Mouse (Mus musculus): Measurements from ENCODE around the gene Gm38392. TPM values are rescaled to one million over a fixed set of nuclear protein-coding genes. Genes with fewer than 3 reads are reported as not detected.

Gm38392 gene
- polyA plus RNA-seq, 1 experiment from 2014 or later, result 0.33 TPM

- Histone ChIP-seq H3K9me3 (ENCODE audit: control insufficient read depth, low read depth, low read length) (no peaks in the 10 kb centered on the region), H3K9ac (replicated peaks; ENCODE audit: low read depth, low read length) (no peak overlapping the region), H3K4me3 (ENCODE audit: low read depth, low read length) (no peak overlapping the region), H3K27me3 (ENCODE audit: control insufficient read depth, insufficient read depth, low read length) (peaks cover 81% of the 10 kb centered on the region), H3K36me3 (ENCODE audit: control insufficient read depth, insufficient read depth, low read length) (no peaks in the 10 kb centered on the region), H3K4me2 (replicated peaks; ENCODE audit: low read depth, low read length) (no peak overlapping the region), H3K4me1 (ENCODE audit: control insufficient read depth, insufficient read depth, low read length) (no peaks in the 10 kb centered on the region), H3K27ac (ENCODE audit: low read length) (no peak overlapping the region)
- WGBS, result 1% methylated on average over 14 of the region's 14 CpGs
- no peak for ATAC-seq (ENCODE audit: insufficient number of reproducible peaks, insufficient read depth, low FRiP score, low read depth)
These were observed 80.1 kb downstream of the Gm38392 start for GRCm38 (mm10) chr3:88206901-88207371.

GRCm38 (mm10) chr3:88206500-88206899, 80.5 kb downstream of the Gm38392 start:
- Histone ChIP-seq H3K4me1 (ENCODE audit: control insufficient read depth, insufficient read depth, low read length) (no peaks in the 10 kb centered on the region), H3K9me3 (ENCODE audit: control insufficient read depth, low read depth, low read length) (no peaks in the 10 kb centered on the region), H3K4me2 (replicated peaks; ENCODE audit: low read depth, low read length) (no peak overlapping the region), H3K9ac (replicated peaks; ENCODE audit: low read depth, low read length) (no peak overlapping the region), H3K36me3 (ENCODE audit: control insufficient read depth, insufficient read depth, low read length) (no peaks in the 10 kb centered on the region), H3K4me3 (ENCODE audit: low read depth, low read length) (no peak overlapping the region), H3K27ac (ENCODE audit: low read length) (no peak overlapping the region), H3K27me3 (ENCODE audit: control insufficient read depth, insufficient read depth, low read length) (peaks cover 81% of the 10 kb centered on the region)
- no peak for ATAC-seq (ENCODE audit: insufficient number of reproducible peaks, insufficient read depth, low FRiP score, low read depth)
- 0% methylated on average over 3 of the region's 3 CpGs for WGBS

- H3K9ac ChIP-seq (replicated peaks; ENCODE audit: low read depth, low read length), result no peak overlapping the region
- no peak overlapping the region for H3K27ac ChIP-seq (ENCODE audit: low read length)
- no peak overlapping the region for H3K4me3 ChIP-seq (ENCODE audit: low read depth, low read length)
- peaks cover 88% of the 10 kb centered on the region for H3K27me3 ChIP-seq (ENCODE audit: control insufficient read depth, insufficient read depth, low read length)
- 3% methylated on average over 8 of the region's 8 CpGs for WGBS
- no peaks in the 10 kb centered on the region for H3K9me3 ChIP-seq (ENCODE audit: control insufficient read depth, low read depth, low read length)
- peaks cover 2% of the 10 kb centered on the region; the same call in 1 of the 2 replicates for H3K4me1 ChIP-seq (ENCODE audit: control insufficient read depth, insufficient read depth, low read length)
- no peaks in the 10 kb centered on the region for H3K36me3 ChIP-seq (ENCODE audit: control insufficient read depth, insufficient read depth, low read length)
- no peak for ATAC-seq (ENCODE audit: insufficient number of reproducible peaks, insufficient read depth, low FRiP score, low read depth)
- H3K4me2 ChIP-seq (replicated peaks; ENCODE audit: low read depth, low read length), result no peak overlapping the region
These were observed 81.2 kb downstream of the Gm38392 start for GRCm38 (mm10) chr3:88205563-88206491.

- Histone ChIP-seq H3K9me3 (ENCODE audit: control insufficient read depth, low read depth, low read length) (no peaks in the 10 kb centered on the region), H3K36me3 (ENCODE audit: control insufficient read depth, insufficient read depth, low read length) (no peaks in the 10 kb centered on the region), H3K27me3 (ENCODE audit: control insufficient read depth, insufficient read depth, low read length) (peaks cover 90% of the 10 kb centered on the region), H3K9ac (replicated peaks; ENCODE audit: low read depth, low read length) (no peak overlapping the region), H3K27ac (ENCODE audit: low read length) (no peak overlapping the region), H3K4me1 (ENCODE audit: control insufficient read depth, insufficient read depth, low read length) (peaks cover 4% of the 10 kb centered on the region; the same call in 1 of the 2 replicates), H3K4me2 (replicated peaks; ENCODE audit: low read depth, low read length) (no peak overlapping the region), H3K4me3 (ENCODE audit: low read depth, low read length) (no peak overlapping the region)
- no peak for ATAC-seq (ENCODE audit: insufficient number of reproducible peaks, insufficient read depth, low FRiP score, low read depth)
- 12% methylated on average over 4 of the region's 4 CpGs for WGBS
These were observed 81.8 kb downstream of the Gm38392 start for GRCm38 (mm10) chr3:88205176-88205562.

GRCm38 (mm10) chr3:88204751-88205150, 82.3 kb downstream of the Gm38392 start:
- no peak overlapping the region for H3K9ac ChIP-seq (replicated peaks; ENCODE audit: low read depth, low read length)
- peaks cover 86% of the 10 kb centered on the region for H3K27me3 ChIP-seq (ENCODE audit: control insufficient read depth, insufficient read depth, low read length)
- no peak overlapping the region for H3K4me2 ChIP-seq (replicated peaks; ENCODE audit: low read depth, low read length)
- H3K36me3 ChIP-seq (ENCODE audit: control insufficient read depth, insufficient read depth, low read length), result no peaks in the 10 kb centered on the region
- no peaks in the 10 kb centered on the region for H3K9me3 ChIP-seq (ENCODE audit: control insufficient read depth, low read depth, low read length)
- WGBS, result 23% methylated on average over 1 of the region's 1 CpGs
- no peak overlapping the region for H3K4me3 ChIP-seq (ENCODE audit: low read depth, low read length)
- H3K27ac ChIP-seq (ENCODE audit: low read length), result no peak overlapping the region
- ATAC-seq (ENCODE audit: insufficient number of reproducible peaks, insufficient read depth, low FRiP score, low read depth), result no peak
- peaks cover 4% of the 10 kb centered on the region; the same call in 1 of the 2 replicates for H3K4me1 ChIP-seq (ENCODE audit: control insufficient read depth, insufficient read depth, low read length)

GRCm38 (mm10) chr3:88203999-88204700, 82.9 kb downstream of the Gm38392 start:
- Histone ChIP-seq H3K27ac (ENCODE audit: low read length) (no peak overlapping the region), H3K27me3 (ENCODE audit: control insufficient read depth, insufficient read depth, low read length) (peaks cover 86% of the 10 kb centered on the region), H3K4me1 (ENCODE audit: control insufficient read depth, insufficient read depth, low read length) (peaks cover 4% of the 10 kb centered on the region; the same call in 1 of the 2 replicates), H3K9ac (replicated peaks; ENCODE audit: low read depth, low read length) (no peak overlapping the region), H3K4me3 (ENCODE audit: low read depth, low read length) (no peak overlapping the region), H3K9me3 (ENCODE audit: control insufficient read depth, low read depth, low read length) (no peaks in the 10 kb centered on the region), H3K36me3 (ENCODE audit: control insufficient read depth, insufficient read depth, low read length) (no peaks in the 10 kb centered on the region), H3K4me2 (replicated peaks; ENCODE audit: low read depth, low read length) (no peak overlapping the region)
- no peak for ATAC-seq (ENCODE audit: insufficient number of reproducible peaks, insufficient read depth, low FRiP score, low read depth)
- 4% methylated on average over 7 of the region's 7 CpGs for WGBS

GRCm38 (mm10) chr3:88203456-88203855, 83.6 kb downstream of the Gm38392 start:
- Histone ChIP-seq H3K9me3 (ENCODE audit: control insufficient read depth, low read depth, low read length) (no peaks in the 10 kb centered on the region), H3K27ac (ENCODE audit: low read length) (no peak overlapping the region), H3K4me3 (ENCODE audit: low read depth, low read length) (no peak overlapping the region), H3K27me3 (ENCODE audit: control insufficient read depth, insufficient read depth, low read length) (peaks cover 81% of the 10 kb centered on the region), H3K4me2 (replicated peaks; ENCODE audit: low read depth, low read length) (no peak overlapping the region), H3K36me3 (ENCODE audit: control insufficient read depth, insufficient read depth, low read length) (no peaks in the 10 kb centered on the region), H3K4me1 (ENCODE audit: control insufficient read depth, insufficient read depth, low read length) (peaks cover 4% of the 10 kb centered on the region; the same call in 1 of the 2 replicates), H3K9ac (replicated peaks; ENCODE audit: low read depth, low read length) (no peak overlapping the region)
- WGBS, result 22% methylated on average over 5 of the region's 5 CpGs
- no peak for ATAC-seq (ENCODE audit: insufficient number of reproducible peaks, insufficient read depth, low FRiP score, low read depth)

- no peak for ATAC-seq (ENCODE audit: insufficient number of reproducible peaks, insufficient read depth, low FRiP score, low read depth)
- no peaks in the 10 kb centered on the region for H3K36me3 ChIP-seq (ENCODE audit: control insufficient read depth, insufficient read depth, low read length)
- H3K4me3 ChIP-seq (ENCODE audit: low read depth, low read length), result no peak overlapping the region
- 7% methylated on average over 6 of the region's 6 CpGs for WGBS
- no peak overlapping the region for H3K9ac ChIP-seq (replicated peaks; ENCODE audit: low read depth, low read length)
- peaks cover 79% of the 10 kb centered on the region for H3K27me3 ChIP-seq (ENCODE audit: control insufficient read depth, insufficient read depth, low read length)
- no peak overlapping the region for H3K4me2 ChIP-seq (replicated peaks; ENCODE audit: low read depth, low read length)
- no peak overlapping the region for H3K27ac ChIP-seq (ENCODE audit: low read length)
- H3K9me3 ChIP-seq (ENCODE audit: control insufficient read depth, low read depth, low read length), result no peaks in the 10 kb centered on the region
- peaks cover 4% of the 10 kb centered on the region; the same call in 1 of the 2 replicates for H3K4me1 ChIP-seq (ENCODE audit: control insufficient read depth, insufficient read depth, low read length)
These were observed 84.0 kb downstream of the Gm38392 start for GRCm38 (mm10) chr3:88202986-88203385.
